Mouse (Mus musculus) left cerebral cortex, postnatal 36 days (tissue): ENCODE measurements around the gene Cavin3. TPM values are rescaled to one million over a fixed set of nuclear protein-coding genes. Genes with fewer than 3 reads are reported as not detected.

Source experiments
- DNase-seq, 2 experiments: peaks; one replicate each; pipeline ENCODE4 v3.0.0; 2021 to 2022; ENCODE audit warnings: low spot score in 2 of 2, mixed read lengths in 1 of 2
- intact Hi-C: fragments of 180-260 bp; cut with DNase I; formaldehyde crosslinking; loops from one replicate; pipeline ENCODE4 v1.15.1; 2025
- total RNA-seq, 2 experiments: library from RNA; stranded (reverse); gene quantifications; 2 replicates each; pipeline ENCODE4 v1.2.3; 2021

The Cavin3 gene
- total RNA-seq, 2 experiments from 2014 or later: 17.6 to 21.0 TPM

- intact Hi-C loops: no loop called here
- no peak for DNase-seq
Measured at GRCm38 (mm10) chr7:105432058-105432457, 50.0 kb downstream of the Cavin3 start.

Other genes starting within 250 kb of the Cavin3 start
- not detected for gene Olfr688, start 194.2 kb downstream of the Cavin3 start, total RNA-seq
- gene Olfr689, start 171.1 kb downstream of the Cavin3 start, total RNA-seq: not detected
- gene Olfr690, start 148.2 kb downstream of the Cavin3 start, total RNA-seq: 1 to 10 TPM in 1 of 2 experiments, under 1 TPM in 1; 0.27 to 1.7 TPM
- gene Olfr691, start 140.0 kb downstream of the Cavin3 start, total RNA-seq: under 1 TPM; 0.72 to 0.91 TPM
- not detected for gene Olfr692, start 114.1 kb downstream of the Cavin3 start, total RNA-seq
- not detected for gene Gm5901, start 107.3 kb downstream of the Cavin3 start, total RNA-seq
- 10 to 100 TPM; 77.0 to 83.9 TPM for gene Fam160a2, start 82.2 kb downstream of the Cavin3 start, total RNA-seq
- gene Cnga4, start 77.7 kb downstream of the Cavin3 start, total RNA-seq: 1 to 10 TPM; 1.0 to 1.3 TPM
- gene Cckbr, start 56.6 kb downstream of the Cavin3 start, total RNA-seq: 10 to 100 TPM; 63.2 to 64.3 TPM
- gene Smpd1, start 72.1 kb upstream of the Cavin3 start, total RNA-seq: 100 to 1,000 TPM in 1 of 2 experiments, 10 to 100 TPM in 1; 97.4 to 114 TPM
- gene Apbb1, start 99.4 kb upstream of the Cavin3 start, total RNA-seq: 100 to 1,000 TPM; 437 to 517 TPM
- gene Hpx, start 117.8 kb upstream of the Cavin3 start, total RNA-seq: under 1 TPM; 0.42 to 0.79 TPM
- gene Trim3, start 151.3 kb upstream of the Cavin3 start, total RNA-seq: 100 to 1,000 TPM; 145 to 165 TPM
- gene Timm10b, start 157.8 kb upstream of the Cavin3 start, total RNA-seq: 10 to 100 TPM; 70.9 to 75.7 TPM
- gene Arfip2, start 158.1 kb upstream of the Cavin3 start, total RNA-seq: 100 to 1,000 TPM in 1 of 2 experiments, 10 to 100 TPM in 1; 96.6 to 106 TPM
- 10 to 100 TPM in 1 of 2 experiments, 1 to 10 TPM in 1; 9.4 to 16.3 TPM for gene Gm45799, start 158.3 kb upstream of the Cavin3 start, total RNA-seq
- gene Dnhd1, start 168.5 kb upstream of the Cavin3 start, total RNA-seq: 1 to 10 TPM; 3.4 to 9.5 TPM